Mouse (Mus musculus) kidney, embryonic 15.5 days (tissue): Measurements from ENCODE around the gene Gemin6. TPM values are rescaled to one million over a fixed set of nuclear protein-coding genes. Genes with fewer than 3 reads are reported as not detected.
A peak's percentile ranks its signal among the peaks of the same experiment; 100 is the strongest.
"Not testable (repeated sequence)": the region's sequence is repeated elsewhere in the genome, so short reads cannot be mapped to it uniquely, and the experiment has no call there.

Source experiments
- ATAC-seq: fragments of 200-750 bp; cut with Nextera tagmentation; replicated peaks from 2 replicates; pipeline ENCODE4 v1.8.0; 2017; ENCODE audit warnings: moderate TSS enrichment; ENCODE audit not compliant: low FRiP score
- H3K27ac ChIP-seq: fragments of 300-500 bp; sonication (generic); 2 replicates; pipeline ENCODE4 v1.5.1; 2015; ENCODE audit warnings: mild to moderate bottlenecking, inconsistent platforms
- H3K27me3 ChIP-seq: fragments of 300-500 bp; sonication (generic); 2 replicates; pipeline ENCODE4 v1.6.1; 2015; ENCODE audit warnings: inconsistent platforms
- H3K36me3 ChIP-seq: fragments of 300-500 bp; sonication (generic); 2 replicates; pipeline ENCODE4 v1.6.1; 2015; ENCODE audit warnings: inconsistent platforms
- H3K4me1 ChIP-seq: fragments of 300-500 bp; sonication (generic); 2 replicates; pipeline ENCODE4 v1.6.1; 2015; ENCODE audit warnings: inconsistent platforms
- H3K4me2 ChIP-seq: fragments of 300-500 bp; sonication (generic); 2 replicates; pipeline ENCODE4 v1.6.1; 2015; ENCODE audit warnings: moderate library complexity, mild to moderate bottlenecking, inconsistent platforms
- H3K4me3 ChIP-seq: fragments of 300-500 bp; sonication (generic); replicated peaks from 2 replicates; pipeline ENCODE4 v1.5.1; 2015; ENCODE audit warnings: mild to moderate bottlenecking, inconsistent platforms
- H3K9ac ChIP-seq: fragments of 300-500 bp; sonication (generic); 2 replicates; pipeline ENCODE4 v1.6.1; 2015; ENCODE audit warnings: mild to moderate bottlenecking, inconsistent platforms
- H3K9me3 ChIP-seq: fragments of 300-500 bp; sonication (generic); replicated peaks from 2 replicates; pipeline ENCODE4 v1.6.1; 2016; ENCODE audit warnings: inconsistent platforms
- WGBS: fragments of 180-500 bp; shearing (Covaris S2); methylation state at CpG from one replicate; pipeline ENCODE4 v1.1.7; 2015; ENCODE audit warnings: mixed read lengths; 5-methylcytosine and 5-hydroxymethylcytosine counted together
- polyA plus RNA-seq: library from polyadenylated mRNA; unstranded; fragments of >200 nt; fragmentation: Nextera tagmentation; extraction: Ambion mirVana; gene quantifications from 2 replicates; pipeline ENCODE4 v1.2.1, GENCODE M21; 2015

Gene Gemin6
- polyA plus RNA-seq, 1 experiment from 2014 or later, result 41.0 TPM

DNA sequence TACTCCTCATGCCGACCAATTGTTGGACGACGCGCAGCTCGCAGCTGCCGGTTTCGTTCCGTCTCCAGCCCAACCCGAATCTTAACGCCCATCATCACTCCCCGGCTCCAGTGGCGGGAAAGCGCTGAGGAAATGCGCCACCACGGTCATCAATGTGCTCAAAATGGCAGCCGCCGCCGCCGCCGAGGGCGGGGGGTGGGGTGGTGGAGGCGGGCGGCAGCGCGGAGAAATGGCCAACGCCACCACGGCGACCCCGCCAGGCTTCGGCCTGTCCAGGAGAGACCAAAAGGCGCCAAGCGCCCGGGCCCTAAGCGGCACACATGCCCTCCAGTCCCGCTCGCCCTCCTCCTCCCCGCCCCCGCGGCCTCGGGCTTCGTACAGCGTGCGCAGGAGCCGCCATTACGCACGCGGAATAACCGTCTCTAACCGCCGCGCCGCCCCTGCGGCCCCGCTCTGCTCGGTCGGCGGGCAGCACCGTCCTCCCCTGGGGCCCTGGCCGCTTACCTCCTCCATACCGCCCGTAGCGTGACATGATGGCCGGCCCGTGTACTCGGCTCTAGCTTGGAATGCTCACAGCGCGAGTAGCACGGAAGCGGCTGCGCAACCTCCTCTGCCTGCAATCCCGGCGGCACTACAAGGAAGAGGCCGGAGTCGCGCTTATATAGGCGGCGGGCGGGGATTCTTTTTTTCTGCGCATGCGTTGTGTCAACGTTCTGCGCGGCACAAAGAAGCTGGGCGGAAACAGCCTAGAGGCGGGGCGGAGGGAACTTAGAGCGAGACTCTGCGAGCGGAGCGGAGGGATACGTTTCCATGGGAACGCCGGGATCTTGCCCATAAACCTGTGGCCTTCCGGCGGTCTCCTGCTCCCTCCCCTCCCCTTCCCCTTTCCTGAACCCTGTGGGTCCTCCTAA, 17.3 kb upstream of the Gemin6 start, which contains the start of the genes Srsf7 and Ttc39d:
Gene Srsf7, minus strand, starts transcription at position 637 of the 911 bp plus-strand sequence.
Gene Ttc39d, plus strand, starts transcription at position 790 of the 911 bp plus-strand sequence.
- H3K4me3 ChIP-seq, result peak within 1 kb of the TSS; percentile 98
- H3K4me2 ChIP-seq, result peak within 1 kb of the TSS; percentile 76

GRCm38 (mm10) chr17:80213998-80214397, 10.2 kb upstream of the Gemin6 start:
- not testable (repeated sequence) for H3K9me3 ChIP-seq, H3K36me3 ChIP-seq, H3K4me3 ChIP-seq, H3K27ac ChIP-seq, H3K27me3 ChIP-seq, ATAC-seq, H3K4me2 ChIP-seq, H3K9ac ChIP-seq, H3K4me1 ChIP-seq
- WGBS, result 91% methylated on average over 4 of the region's 4 CpGs

More for the DNA sequence above, 17.3 kb upstream of the Gemin6 start, which contains the start of the genes Srsf7 and Ttc39d:
- H3K4me1 ChIP-seq, result peaks cover 21% of the 10 kb centered on the region
- H3K27me3 ChIP-seq, result no peaks in the 10 kb centered on the region
- ATAC-seq, result peak; percentile 95
- peak within 1 kb of the TSS; percentile 99 for H3K27ac ChIP-seq
- under 1% methylated on average over 95 of the region's 95 CpGs for WGBS
- peaks cover 32% of the 10 kb centered on the region for H3K36me3 ChIP-seq
- peak within 1 kb of the TSS; percentile 99 for H3K9ac ChIP-seq
- no peaks in the 10 kb centered on the region for H3K9me3 ChIP-seq

GRCm38 (mm10) chr17:80220131-80220530, 4.1 kb upstream of the Gemin6 start:
- ATAC-seq, result no peak
- Histone ChIP-seq H3K4me1 (peaks cover 4% of the 10 kb centered on the region), H3K9me3 (no peaks in the 10 kb centered on the region), H3K4me2 (no peak overlapping the region), H3K27ac (no peak overlapping the region), H3K9ac (no peak overlapping the region), H3K36me3 (no peaks in the 10 kb centered on the region), H3K4me3 (no peak overlapping the region), H3K27me3 (no peaks in the 10 kb centered on the region)
- 64% methylated on average over 2 of the region's 2 CpGs for WGBS

DNA sequence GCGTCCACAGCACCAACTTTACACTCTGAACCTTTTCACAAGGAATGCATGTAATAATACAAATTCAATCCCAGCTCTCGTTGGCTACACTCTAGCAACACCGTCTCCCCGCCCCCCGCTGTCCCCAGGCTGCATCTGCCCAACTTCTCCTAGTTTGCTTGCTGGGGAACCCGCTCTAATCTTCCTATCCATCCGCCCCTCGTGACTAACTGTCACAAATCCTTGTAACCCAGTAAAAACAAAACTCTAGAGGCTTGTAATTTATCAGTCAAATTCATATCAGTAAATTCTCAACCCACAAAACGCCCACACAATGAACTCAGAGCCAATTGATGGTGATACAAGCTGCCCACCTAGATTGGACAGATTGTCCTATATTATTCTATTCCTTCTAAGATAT, 3.0 kb upstream of the Gemin6 start:
- Histone ChIP-seq H3K27me3 (no peaks in the 10 kb centered on the region), H3K9me3 (no peaks in the 10 kb centered on the region), H3K4me1 (peaks cover 5% of the 10 kb centered on the region), H3K36me3 (no peaks in the 10 kb centered on the region), H3K27ac (no peak overlapping the region), H3K4me2 (no peak overlapping the region), H3K9ac (no peak overlapping the region), H3K4me3 (no peak overlapping the region)
- 66% methylated on average over 9 of the region's 9 CpGs for WGBS
- no peak for ATAC-seq

DNA sequence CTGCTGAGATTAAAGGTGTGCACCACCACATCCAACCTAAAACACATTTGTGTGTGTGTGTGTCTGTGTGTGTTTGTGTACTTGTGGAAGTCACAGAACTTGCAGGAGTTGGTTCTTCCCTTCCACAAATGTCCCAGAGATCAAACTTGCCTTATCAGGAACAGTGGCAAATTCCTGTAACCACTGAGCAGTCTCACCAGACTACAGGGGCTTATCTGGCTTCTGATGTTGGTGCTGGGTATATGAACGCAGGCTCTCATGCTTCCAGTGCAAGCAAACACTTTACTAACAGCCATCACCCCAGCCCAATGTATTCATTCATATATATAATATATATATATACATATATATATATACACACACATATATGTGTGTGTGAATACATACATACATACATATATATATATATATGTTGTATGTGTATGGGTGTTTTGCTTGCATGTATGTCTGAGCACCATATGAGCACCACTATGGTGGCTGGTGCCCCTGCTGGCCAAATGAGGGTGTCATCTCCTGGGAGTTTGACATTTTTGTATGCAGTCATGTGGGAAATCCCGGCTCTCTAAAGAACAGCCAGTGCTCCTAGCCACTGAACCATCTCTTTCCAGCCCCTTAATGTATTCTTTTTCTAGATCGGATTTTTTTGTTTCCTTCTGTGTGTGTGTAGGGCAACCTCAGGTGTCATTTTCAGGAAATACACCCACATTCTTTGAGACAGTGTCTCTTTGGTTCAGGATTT, 2.2 kb upstream of the Gemin6 start:
- ATAC-seq, result no peak
- Histone ChIP-seq H3K4me1 (peaks cover 5% of the 10 kb centered on the region), H3K36me3 (0 out of 2 replicates have a peak, but pooled peaks cover 4% of the 10 kb centered on the region), H3K4me2 (no peak overlapping the region), H3K9me3 (no peaks in the 10 kb centered on the region), H3K27ac (no peak overlapping the region), H3K4me3 (no peak overlapping the region), H3K9ac (no peak overlapping the region), H3K27me3 (no peaks in the 10 kb centered on the region)
- 68% methylated on average over 3 of the region's 3 CpGs for WGBS

- Histone ChIP-seq H3K9ac (peak overlapping the region; percentile 75), H3K27me3 (no peaks in the 10 kb centered on the region), H3K9me3 (no peaks in the 10 kb centered on the region), H3K4me3 (peak overlapping the region; percentile 67), H3K36me3 (peaks cover 19% of the 10 kb centered on the region), H3K27ac (peak overlapping the region; percentile 96), H3K4me1 (peaks cover 5% of the 10 kb centered on the region), H3K4me2 (peak overlapping the region; percentile 77)
- peak; percentile 12; the same call in 1 of the 2 replicates for ATAC-seq
- 12% methylated on average over 9 of the region's 9 CpGs for WGBS
Observed at GRCm38 (mm10) chr17:80223829-80224228, 412 bp upstream of the Gemin6 start.

DNA sequence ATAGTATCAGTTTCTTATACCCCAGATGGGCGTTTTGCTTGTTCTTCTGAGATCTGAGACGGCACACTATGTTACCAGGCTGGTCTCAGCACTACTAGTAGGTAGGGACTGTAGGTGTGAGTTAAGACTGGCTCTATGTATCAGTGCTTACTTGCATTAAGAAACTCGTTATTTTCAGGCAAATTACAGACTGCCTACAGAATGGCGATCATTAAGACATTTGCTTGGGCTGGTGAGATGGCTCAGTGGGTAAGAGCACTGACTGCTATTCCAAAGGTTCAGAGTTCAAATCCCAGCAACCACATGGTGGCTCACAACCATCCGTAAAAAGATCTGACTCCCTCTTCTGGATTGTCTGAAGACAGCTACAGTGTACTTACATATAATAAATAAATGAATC, 901 bp downstream of the Gemin6 start:
- peak overlapping the region; percentile 67 for H3K4me3 ChIP-seq
- H3K9ac ChIP-seq, result peak overlapping the region; percentile 75
- H3K27me3 ChIP-seq, ATAC-seq, H3K9me3 ChIP-seq, H3K4me1 ChIP-seq: not testable (repeated sequence)
- H3K4me2 ChIP-seq, result peak overlapping the region; percentile 77
- WGBS, result 44% methylated on average over 5 of the region's 5 CpGs
- peak overlapping the region; percentile 96; the same call in 1 of the 2 replicates for H3K27ac ChIP-seq
- H3K36me3 ChIP-seq, result peaks cover 26% of the 10 kb centered on the region

GRCm38 (mm10) chr17:80229396-80229795, 5.2 kb downstream of the Gemin6 start:
- H3K27me3 ChIP-seq, result no peaks in the 10 kb centered on the region
- H3K36me3 ChIP-seq, result peaks cover 26% of the 10 kb centered on the region
- no peak overlapping the region for H3K9ac ChIP-seq
- WGBS, result 84% methylated on average over 2 of the region's 2 CpGs
- no peak for ATAC-seq
- peaks cover 5% of the 10 kb centered on the region for H3K4me1 ChIP-seq
- no peak overlapping the region for H3K4me3 ChIP-seq
- no peak overlapping the region for H3K27ac ChIP-seq
- no peak overlapping the region for H3K4me2 ChIP-seq
- H3K9me3 ChIP-seq, result no peaks in the 10 kb centered on the region

- peaks cover 20% of the 10 kb centered on the region for H3K36me3 ChIP-seq
- H3K9ac ChIP-seq, result no peak overlapping the region
- H3K27me3 ChIP-seq, result no peaks in the 10 kb centered on the region
- H3K9me3 ChIP-seq, result no peaks in the 10 kb centered on the region
- no peak overlapping the region for H3K4me2 ChIP-seq
- no peak for ATAC-seq
- 93% methylated on average over 5 of the region's 5 CpGs for WGBS
- H3K4me3 ChIP-seq, result no peak overlapping the region
- no peak overlapping the region for H3K27ac ChIP-seq
- no peaks in the 10 kb centered on the region for H3K4me1 ChIP-seq
Observed at GRCm38 (mm10) chr17:80233844-80234243, 9.6 kb downstream of the Gemin6 start.

DNA sequence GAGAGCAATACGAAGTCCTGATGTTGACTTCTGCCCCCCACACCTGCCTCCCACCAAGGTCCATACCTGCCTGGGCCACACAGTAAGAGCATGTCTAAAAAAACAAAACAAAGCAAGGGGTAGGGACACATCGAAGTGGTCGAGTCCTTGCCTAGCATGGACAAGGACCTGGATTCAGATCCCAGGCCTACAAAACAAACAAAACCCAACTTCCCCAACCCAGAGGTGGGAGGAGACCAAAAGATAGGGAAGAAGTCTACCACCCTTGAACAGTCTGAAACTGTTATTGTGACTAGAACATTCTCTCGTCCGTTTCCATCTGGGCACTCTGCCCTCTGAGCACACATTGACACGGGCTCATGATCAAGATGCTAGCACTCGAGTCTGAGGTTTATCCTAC, 10.1 kb downstream of the Gemin6 start:
- 56% methylated on average over 7 of the region's 7 CpGs for WGBS
- no peak overlapping the region for H3K27ac ChIP-seq

DNA sequence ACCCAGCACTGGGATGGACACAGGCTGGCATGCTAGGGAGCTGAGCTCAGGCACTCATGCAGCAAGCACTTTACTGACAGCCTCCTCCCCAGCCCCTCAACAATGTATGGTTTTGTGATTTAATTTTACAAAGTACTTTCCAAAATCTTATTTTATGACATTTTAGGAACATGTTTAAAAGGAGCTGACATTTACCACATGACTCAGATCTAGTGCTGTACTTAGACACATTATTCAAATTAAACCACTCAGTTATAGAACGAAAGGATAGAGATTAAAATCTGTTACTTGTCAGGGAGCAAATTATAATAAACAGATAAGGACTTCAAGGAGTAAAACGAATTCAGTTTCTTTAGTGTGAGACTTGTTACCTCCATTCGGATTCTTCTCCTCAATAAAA, 11.2 kb downstream of the Gemin6 start:
- WGBS, result 81% methylated on average over 3 of the region's 3 CpGs
- no peaks in the 10 kb centered on the region for H3K9me3 ChIP-seq
- no peak for ATAC-seq
- no peak overlapping the region for H3K9ac ChIP-seq
- no peaks in the 10 kb centered on the region for H3K4me1 ChIP-seq
- H3K27me3 ChIP-seq, result no peaks in the 10 kb centered on the region
- H3K4me3 ChIP-seq, result no peak overlapping the region
- H3K36me3 ChIP-seq, result peaks cover 29% of the 10 kb centered on the region
- no peak overlapping the region for H3K27ac ChIP-seq
- no peak overlapping the region for H3K4me2 ChIP-seq

More for the DNA sequence above, 10.1 kb downstream of the Gemin6 start:
- Histone ChIP-seq H3K9me3 (no peaks in the 10 kb centered on the region), H3K4me3 (no peak overlapping the region), H3K9ac (no peak overlapping the region), H3K4me2 (no peak overlapping the region), H3K36me3 (peaks cover 20% of the 10 kb centered on the region), H3K27me3 (no peaks in the 10 kb centered on the region), H3K4me1 (no peaks in the 10 kb centered on the region)
- ATAC-seq, result no peak

- ATAC-seq, result no peak
- Histone ChIP-seq H3K9me3 (no peaks in the 10 kb centered on the region), H3K4me2 (no peak overlapping the region), H3K27me3 (no peaks in the 10 kb centered on the region), H3K4me1 (no peaks in the 10 kb centered on the region), H3K9ac (no peak overlapping the region), H3K36me3 (peaks cover 40% of the 10 kb centered on the region), H3K27ac (no peak overlapping the region), H3K4me3 (no peak overlapping the region)
- WGBS, result 94% methylated on average over 3 of the region's 3 CpGs
Observed at GRCm38 (mm10) chr17:80236805-80237204, 12.6 kb downstream of the Gemin6 start.
